Mouse (Mus musculus) myocyte (in vitro differentiated cells): ENCODE results near the gene Tmcc3.

ENCODE experiments used
- CEBPB ChIP-seq: IDR thresholded peaks from 2 replicates; pipeline ENCODE4 v1.6.1; 2011; ENCODE audit warnings: mild to moderate bottlenecking, moderate library complexity; ENCODE audit not compliant: poor library complexity, insufficient read depth, severe bottlenecking
- E2F4 ChIP-seq: IDR thresholded peaks from one replicate; pipeline ENCODE4 v1.6.1; 2011; ENCODE audit warnings: mild to moderate bottlenecking, control low read depth, moderate library complexity; ENCODE audit not compliant: insufficient read depth
- MAX ChIP-seq: IDR thresholded peaks from one replicate; pipeline ENCODE4 v1.6.1; 2011; ENCODE audit warnings: low read depth, mild to moderate bottlenecking, control low read depth
- MYOG ChIP-seq, 3 experiments: IDR thresholded peaks; one replicate each; pipeline ENCODE4 v1.6.1; 2011; ENCODE audit warnings: control low read depth in 2 of 3, low read depth in 2 of 3, mild to moderate bottlenecking in 2 of 3; ENCODE audit not compliant: insufficient read length in 2 of 3, control insufficient read depth in 1 of 3, insufficient read depth in 1 of 3
- POLR2A ChIP-seq: IDR thresholded peaks from one replicate; pipeline ENCODE4 v1.6.1; 2011; ENCODE audit warnings: low read depth, mild to moderate bottlenecking, control low read depth, moderate library complexity; ENCODE audit not compliant: insufficient read length
- POLR2AphosphoS2 ChIP-seq: IDR thresholded peaks from one replicate; pipeline ENCODE4 v1.6.1; 2011; ENCODE audit warnings: low read depth, control low read depth; ENCODE audit not compliant: insufficient read length
- SRF ChIP-seq: IDR thresholded peaks from one replicate; pipeline ENCODE4 v1.6.1; 2011; ENCODE audit warnings: low read depth; ENCODE audit not compliant: control insufficient read depth, insufficient read length
- TCF12 ChIP-seq: IDR thresholded peaks from one replicate; pipeline ENCODE4 v1.6.1; 2011; ENCODE audit warnings: mild to moderate bottlenecking, control low read depth; ENCODE audit not compliant: poor library complexity, insufficient read depth, severe bottlenecking
- TCF3 ChIP-seq: IDR thresholded peaks from one replicate; pipeline ENCODE4 v1.6.1; 2011; ENCODE audit warnings: low read depth, control low read depth; ENCODE audit not compliant: insufficient read length
- USF1 ChIP-seq: IDR thresholded peaks from one replicate; pipeline ENCODE4 v1.6.1; 2011; ENCODE audit warnings: low read depth, mild to moderate bottlenecking, control low read depth, moderate library complexity

GRCm38 (mm10) chr10:94381393-94381740 is 69.6 kb downstream of the Tmcc3 start:
- TF ChIP-seq E2F4 (no peak), POLR2A (no peak), CEBPB (no peak), USF1 (no peak), MAX (no peak), SRF (no peak), TCF3 (no peak), POLR2AphosphoS2 (no peak), TCF12 (no peak), MYOG (IDR thresholded peaks at IDR 0.05; ENCODE audit: control insufficient read depth in 1 of 3, insufficient read depth in 1 of 3, insufficient read length in 2 of 3, low read depth in 2 of 3) (no peak)
